Mouse (Mus musculus): Measurements from ENCODE around the gene Gltp.

Gltp gene

GRCm38 (mm10) chr5:114702403-114703392 is 11.9 kb upstream of the Gltp start:
- DNase-seq = no peak

GRCm38 (mm10) chr5:114699015-114699414 is 8.2 kb upstream of the Gltp start:
- DNase-seq = no peak

- DNase-seq = peak; percentile 84
Measured at GRCm38 (mm10) chr5:114698044-114698746, 7.4 kb upstream of the Gltp start.

GRCm38 (mm10) chr5:114696939-114697338 is 6.2 kb upstream of the Gltp start:
- DNase-seq = no peak

GRCm38 (mm10) chr5:114695775-114696174 is 5.0 kb upstream of the Gltp start:
- DNase-seq = no peak

GRCm38 (mm10) chr5:114689700-114690366 is 951 bp downstream of the Gltp start:
- no peak for DNase-seq

- DNase-seq = no peak
Measured at GRCm38 (mm10) chr5:114688703-114689102, 2.1 kb downstream of the Gltp start.

- DNase-seq = no peak
Measured at GRCm38 (mm10) chr5:114687901-114688300, 2.9 kb downstream of the Gltp start.

GRCm38 (mm10) chr5:114686726-114687210 is 4.0 kb downstream of the Gltp start:
- no peak for DNase-seq

GRCm38 (mm10) chr5:114685986-114686385 is 4.8 kb downstream of the Gltp start:
- DNase-seq = no peak

GRCm38 (mm10) chr5:114681717-114682116 is 9.1 kb downstream of the Gltp start:
- no peak for DNase-seq

GRCm38 (mm10) chr5:114680676-114681285 is 10.0 kb downstream of the Gltp start:
- no peak for DNase-seq

GRCm38 (mm10) chr5:114679841-114680591 is 10.8 kb downstream of the Gltp start:
- no peak for DNase-seq

- DNase-seq = no peak
Measured at GRCm38 (mm10) chr5:114674594-114674993, 16.2 kb downstream of the Gltp start.

- no peak for DNase-seq
Measured at GRCm38 (mm10) chr5:114673114-114673513, 17.7 kb downstream of the Gltp start.

GRCm38 (mm10) chr5:114669014-114669413 is 21.8 kb downstream of the Gltp start:
- no peak for DNase-seq

GRCm38 (mm10) chr5:114667228-114667856 is 23.4 kb downstream of the Gltp start:
- DNase-seq = peak; percentile 99

GRCm38 (mm10) chr5:114666659-114667058 is 24.1 kb downstream of the Gltp start:
- no peak for DNase-seq

- DNase-seq = no peak
Measured at GRCm38 (mm10) chr5:114664750-114665149, 26.0 kb downstream of the Gltp start.

GRCm38 (mm10) chr5:114664139-114664538 is 26.6 kb downstream of the Gltp start:
- DNase-seq = no peak

GRCm38 (mm10) chr5:114661029-114661428 is 29.8 kb downstream of the Gltp start:
- DNase-seq = no peak
